In the genomic region with DNA sequence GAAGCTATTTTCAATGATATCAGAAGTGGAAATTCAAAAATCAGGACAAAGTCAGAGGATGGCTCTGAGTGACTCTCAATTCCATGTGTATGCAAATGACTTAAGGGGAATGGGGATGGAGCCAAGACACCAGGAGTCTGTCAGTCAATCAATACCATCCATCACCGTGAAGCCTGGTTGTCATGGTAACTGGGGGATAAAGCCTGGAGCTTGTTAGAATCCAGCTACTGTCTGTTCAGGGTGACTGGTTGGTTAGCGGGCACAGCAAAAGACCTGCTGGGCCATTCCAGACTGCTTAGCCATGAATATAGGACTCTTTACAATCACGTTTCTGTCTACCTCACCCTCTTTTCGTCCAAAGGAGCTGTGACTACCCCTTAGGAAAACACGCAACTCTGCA, we compare ENCODE assay signal across 17 mouse cellular contexts. TPM values are rescaled to one million over a fixed set of nuclear protein-coding genes. Genes with fewer than 3 reads are reported as not detected.
A peak's percentile ranks its signal among the peaks of the same experiment; 100 is the strongest.
DNase-seq lines count a peak whose midpoint lies in the region; ATAC-seq lines count a peak whose summit lies in the region.
"Had no signal": no experiment of that assay in that cellular context is flagged by ENCODE, and none has a peak within 500 bp of the region (broad histone marks: within the 10 kb centered on the region; RNA-seq: fewer than 3 reads in every experiment).

No protein-coding gene starts in this region.

- H3K4me2 ChIP-seq in forebrain, embryonic 12.5 days = no peak overlapping the region
- H3K4me2 ChIP-seq in hindbrain, embryonic 16.5 days (ENCODE audit: low read length) = no peak overlapping the region
- H3K4me2 ChIP-seq in neural tube, embryonic 14.5 days (ENCODE audit: low read depth, low read length) = no peak overlapping the region
- H3K4me2 ChIP-seq: embryonic facial prominence, embryonic 13.5 days; limb, embryonic 12.5 days; lung, embryonic 14.5 days had no signal

- peaks cover 10% of the 10 kb centered on the region for H3K4me1 ChIP-seq in forebrain, embryonic 12.5 days
- H3K4me1 ChIP-seq in hindbrain, embryonic 16.5 days (ENCODE audit: control insufficient read depth, insufficient read depth, low read depth, low read length) = no peaks in the 10 kb centered on the region
- peaks cover 4% of the 10 kb centered on the region; the same call in 1 of the 2 replicates for H3K4me1 ChIP-seq in neural tube, embryonic 14.5 days (ENCODE audit: control insufficient read depth, insufficient read depth, low read length)
- H3K4me1 ChIP-seq: limb, embryonic 12.5 days had no signal

- H3K9me3 ChIP-seq in forebrain, embryonic 12.5 days = no peaks in the 10 kb centered on the region
- H3K9me3 ChIP-seq in hindbrain, embryonic 16.5 days (ENCODE audit: control insufficient read depth, low read length) = no peaks in the 10 kb centered on the region
- no peaks in the 10 kb centered on the region for H3K9me3 ChIP-seq in neural tube, embryonic 14.5 days (ENCODE audit: control insufficient read depth, low read length)
- H3K9me3 ChIP-seq: embryonic facial prominence, embryonic 13.5 days; limb, embryonic 12.5 days had no signal

- H3K36me3 ChIP-seq in forebrain, embryonic 12.5 days (replicated peaks) = no peaks in the 10 kb centered on the region
- no peaks in the 10 kb centered on the region for H3K36me3 ChIP-seq in hindbrain, embryonic 16.5 days (ENCODE audit: control insufficient read depth, insufficient read depth, low read length)
- H3K36me3 ChIP-seq in neural tube, embryonic 14.5 days (ENCODE audit: control insufficient read depth, insufficient read depth, low read length) = no peaks in the 10 kb centered on the region
- H3K36me3 ChIP-seq: embryonic facial prominence, embryonic 13.5 days; limb, embryonic 12.5 days had no signal

- H3K27ac ChIP-seq in forebrain, embryonic 12.5 days = no peak overlapping the region
- H3K27ac ChIP-seq in hindbrain, embryonic 16.5 days (ENCODE audit: low read depth, low read length) = no peak overlapping the region
- no peak overlapping the region for H3K27ac ChIP-seq in neural tube, embryonic 14.5 days (ENCODE audit: low read depth, low read length)
- H3K27ac ChIP-seq: embryonic facial prominence, embryonic 13.5 days; limb, embryonic 12.5 days had no signal

- no peaks in the 10 kb centered on the region for H3K27me3 ChIP-seq in forebrain, embryonic 12.5 days
- H3K27me3 ChIP-seq in hindbrain, embryonic 16.5 days (replicated peaks; ENCODE audit: control insufficient read depth, insufficient read depth, low read length) = no peaks in the 10 kb centered on the region
- no peaks in the 10 kb centered on the region for H3K27me3 ChIP-seq in neural tube, embryonic 14.5 days (ENCODE audit: control insufficient read depth, insufficient read depth, low read length)
- H3K27me3 ChIP-seq: embryonic facial prominence, embryonic 13.5 days; limb, embryonic 12.5 days had no signal

- 14% methylated on average over 5 of the region's 5 CpGs for WGBS in forebrain, embryonic 12.5 days
- 16% methylated on average over 5 of the region's 5 CpGs for WGBS in hindbrain, embryonic 16.5 days
- 15% methylated on average over 5 of the region's 5 CpGs for WGBS in neural tube, embryonic 14.5 days

- no peak overlapping the region for H3K9ac ChIP-seq in forebrain, embryonic 12.5 days
- H3K9ac ChIP-seq in hindbrain, embryonic 16.5 days (ENCODE audit: low read depth, low read length) = no peak overlapping the region
- no peak overlapping the region for H3K9ac ChIP-seq in neural tube, embryonic 14.5 days (replicated peaks; ENCODE audit: low read depth, low read length)
- H3K9ac ChIP-seq: embryonic facial prominence, embryonic 13.5 days; limb, embryonic 12.5 days; lung, embryonic 14.5 days had no signal

- DNase-seq in layer of hippocampus, postnatal 14 days (ENCODE audit: low spot score in 2 of 2) = peak; percentile 11 to 53
- no peak for DNase-seq in layer of hippocampus, adult 9-10 months (ENCODE audit: low spot score)
- DNase-seq in lung, postnatal 10 days = no peak
- no peak for DNase-seq in left cerebral cortex, adult 8-10 months (ENCODE audit: low spot score in 2 of 2)
- DNase-seq: adrenal gland, adult 2 months; cerebellum, adult 11 months; kidney, postnatal 25 days; lung, embryonic 14.5 days; spleen, adult 18-20 months had no signal

- peak; percentile 60; the same call in 1 of the 2 replicates for ATAC-seq in forebrain, embryonic 12.5 days (ENCODE audit: low FRiP score)
- peak; percentile 48 for ATAC-seq in hindbrain, embryonic 16.5 days
- ATAC-seq in neural tube, embryonic 14.5 days (ENCODE audit: low read depth) = peak; percentile 56; the same call in 1 of the 2 replicates
- no peak for ATAC-seq in activated CD4-positive, CD25-positive, alpha-beta regulatory T cell, adult 4 months

- no peak overlapping the region for H3K4me3 ChIP-seq in forebrain, embryonic 12.5 days (replicated peaks)
- H3K4me3 ChIP-seq in hindbrain, embryonic 16.5 days (ENCODE audit: low read length) = no peak overlapping the region
- H3K4me3 ChIP-seq in neural tube, embryonic 14.5 days (ENCODE audit: low read depth, low read length) = no peak overlapping the region
- H3K4me3 ChIP-seq: embryonic facial prominence, embryonic 13.5 days; limb, embryonic 12.5 days had no signal

RNA-seq across cellular contexts. Expression of gene Gm17662, which starts 22.0 kb away (rescaled TPM):
- total RNA-seq in layer of hippocampus, postnatal 14 days (2021) = not detected
- polyA plus RNA-seq in forebrain, embryonic 12.5 days (2016; fragmentation: Nextera tagmentation; extraction: Ambion mirVana) = not detected in 2 replicates
- polyA plus RNA-seq in hindbrain, embryonic 16.5 days (2015; fragmentation: Nextera tagmentation; extraction: Ambion mirVana) = not detected in 2 replicates
- polyA plus RNA-seq in neural tube, embryonic 14.5 days (2014; fragmentation: Nextera tagmentation; extraction: Ambion mirVana) = not detected in 2 replicates
- not detected for polyA plus RNA-seq in activated CD4-positive, CD25-positive, alpha-beta regulatory T cell, adult 4 months (2017; shearing (Covaris generic))
- not detected for total RNA-seq in left cerebral cortex, adult 8-10 months (2022)
- total RNA-seq: adrenal gland, adult 2 months; gastrocnemius, adult 18-20 months; heart, adult 8-10 months had no signal
- polyA plus RNA-seq: adrenal gland, adult 2 months; embryonic facial prominence, embryonic 13.5 days; limb, embryonic 12.5 days; lung, embryonic 14.5 days had no signal

RNA-seq across cellular contexts. Expression of gene C8a, which starts 41.1 kb away (rescaled TPM):
- total RNA-seq in layer of hippocampus, postnatal 14 days (2021) = not detected
- polyA plus RNA-seq in forebrain, embryonic 12.5 days (2016; fragmentation: Nextera tagmentation; extraction: Ambion mirVana) = not detected in 2 replicates
- polyA plus RNA-seq in hindbrain, embryonic 16.5 days (2015; fragmentation: Nextera tagmentation; extraction: Ambion mirVana) = not detected in 2 replicates
- polyA plus RNA-seq in neural tube, embryonic 14.5 days (2014; fragmentation: Nextera tagmentation; extraction: Ambion mirVana) = not detected in 2 replicates
- polyA plus RNA-seq in activated CD4-positive, CD25-positive, alpha-beta regulatory T cell, adult 4 months (2017; shearing (Covaris generic)) = not detected
- under 1 TPM in 2 of 4 experiments, not detected in 2; 0.24 to 0.34 TPM for total RNA-seq in left cerebral cortex, adult 8-10 months (2022)
- total RNA-seq: heart, adult 8-10 months had no signal
- polyA plus RNA-seq: adrenal gland, adult 2 months; embryonic facial prominence, embryonic 13.5 days; limb, embryonic 12.5 days; lung, embryonic 14.5 days had no signal

Comparison
In these comparisons a context has a peak if more than half of its experiments do, and no peak if none do; other contexts are left out.
1. DNase-seq: peak in layer of hippocampus, postnatal 14 days (2 of 2); none in layer of hippocampus, adult 9-10 months (single experiment), lung, postnatal 10 days (single experiment) and left cerebral cortex, adult 8-10 months (0 of 2).